Mouse (Mus musculus): ENCODE data around the gene Tns2. TPM values are rescaled to one million over a fixed set of nuclear protein-coding genes. Genes with fewer than 3 reads are reported as not detected.

The Tns2 gene
- polyA plus RNA-seq, 2 experiments from 2014 or later = 1.1 to 2.3 TPM

DNA sequence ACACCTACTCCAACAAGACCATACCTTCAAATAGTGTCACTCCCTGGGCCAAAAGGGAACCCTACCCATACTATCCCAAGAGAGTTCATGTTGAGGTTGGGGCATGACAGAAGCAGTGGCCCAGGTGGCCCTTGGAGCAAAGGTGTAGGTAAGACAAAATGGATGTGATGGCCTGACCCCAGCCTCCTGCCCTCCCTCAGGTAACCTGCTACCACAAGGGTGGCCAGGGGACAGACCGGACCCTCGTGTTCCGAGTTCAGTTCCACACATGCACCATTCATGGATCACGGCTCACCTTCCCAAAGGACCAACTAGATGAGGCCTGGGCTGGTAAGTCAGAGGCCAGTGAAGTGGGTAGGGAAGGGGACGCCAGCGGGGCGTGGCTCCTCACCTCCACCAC, 10.1 kb downstream of the Tns2 start:
- no peak for ATAC-seq

DNA sequence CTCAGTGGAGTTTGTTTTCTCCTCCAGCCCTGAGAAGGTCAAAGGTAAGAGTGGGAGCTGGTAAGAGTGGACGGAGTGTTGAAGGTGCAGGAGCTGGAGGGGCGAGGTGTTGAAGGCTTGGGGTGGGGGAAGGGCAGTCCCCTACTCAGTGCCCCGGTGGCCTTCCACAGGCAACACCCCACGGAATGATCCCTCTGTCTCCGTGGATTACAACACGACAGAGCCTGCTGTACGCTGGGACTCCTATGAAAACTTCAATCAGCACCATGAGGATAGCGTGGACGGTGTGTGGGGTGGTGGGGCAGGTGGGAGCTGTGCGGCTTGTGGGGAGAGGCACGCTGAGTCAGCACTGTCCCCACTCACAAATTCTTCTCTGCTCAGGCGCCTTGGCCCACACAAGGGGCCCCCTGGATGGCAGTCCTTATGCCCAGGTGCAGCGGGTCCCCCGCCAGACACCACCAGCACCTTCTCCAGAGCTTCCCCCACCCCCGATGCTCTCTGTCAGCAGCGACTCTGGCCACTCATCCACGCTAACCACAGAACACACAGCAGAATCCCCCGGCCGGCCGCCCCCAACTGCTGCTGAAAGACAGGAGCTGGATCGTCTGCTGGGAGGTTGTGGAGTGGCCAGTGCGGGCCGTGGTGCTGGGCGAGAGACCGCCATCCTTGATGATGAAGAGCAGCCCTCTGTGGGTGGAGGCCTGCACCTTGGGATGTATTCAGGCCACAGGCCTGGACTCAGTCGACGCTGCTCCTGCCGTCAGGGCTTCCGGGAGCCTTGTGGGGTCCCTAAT, 10.7 kb downstream of the Tns2 start:
- ATAC-seq = no peak

DNA sequence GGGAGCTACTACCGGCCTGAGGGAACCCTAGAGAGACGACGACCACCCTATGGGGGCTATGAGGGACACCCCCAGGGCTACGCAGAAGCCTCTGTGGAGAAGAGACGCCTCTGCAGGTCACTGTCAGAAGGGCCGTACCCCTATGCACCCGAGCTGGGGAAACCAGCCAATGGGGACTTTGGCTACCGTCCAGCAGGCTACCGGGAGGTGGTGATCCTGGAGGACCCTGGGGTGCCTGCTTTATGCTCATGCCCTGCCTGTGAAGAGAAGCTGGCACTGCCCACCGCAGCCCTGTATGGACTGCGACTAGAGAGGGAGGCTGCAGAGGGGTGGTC, 11.2 kb downstream of the Tns2 start:
- no peak for ATAC-seq

DNA sequence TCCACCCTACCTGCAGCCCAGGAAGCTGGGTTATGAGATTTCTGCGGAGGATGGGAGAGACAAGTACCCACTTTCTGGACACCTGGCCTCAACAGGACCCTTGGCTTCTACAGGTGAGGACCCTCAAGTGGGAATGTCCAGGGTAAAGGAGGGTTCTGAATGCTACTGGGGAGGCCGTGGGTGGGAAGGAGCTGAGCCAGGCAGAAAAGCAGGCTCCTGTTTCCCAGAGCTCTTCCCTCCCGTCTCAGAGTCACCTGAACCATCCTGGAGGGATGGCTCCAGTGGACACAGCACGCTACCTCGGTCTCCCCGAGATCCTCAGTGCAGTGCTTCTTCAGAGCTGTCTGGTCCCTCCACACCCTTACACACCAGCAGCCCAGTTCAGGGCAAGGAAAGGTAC, 12.0 kb downstream of the Tns2 start:
- no peak for ATAC-seq

DNA sequence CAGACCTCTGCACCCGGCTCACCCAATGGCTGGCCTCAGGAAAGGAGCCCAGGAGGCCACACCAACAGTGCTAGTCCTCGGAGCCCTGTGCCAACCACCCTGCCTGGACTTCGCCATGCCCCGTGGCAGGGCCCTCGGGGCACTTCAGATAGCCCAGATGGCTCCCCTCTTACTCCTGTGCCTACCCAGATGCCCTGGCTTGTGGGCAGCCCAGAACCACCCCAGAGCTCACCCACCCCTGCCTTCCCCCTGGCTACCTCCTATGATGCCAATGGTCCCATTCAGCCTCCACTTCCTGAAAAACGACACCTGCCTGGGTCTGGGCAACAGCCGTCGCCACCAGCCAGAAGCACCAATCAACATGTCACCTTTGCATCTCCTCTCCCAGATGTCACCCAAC, 12.6 kb downstream of the Tns2 start:
- ATAC-seq = no peak

DNA sequence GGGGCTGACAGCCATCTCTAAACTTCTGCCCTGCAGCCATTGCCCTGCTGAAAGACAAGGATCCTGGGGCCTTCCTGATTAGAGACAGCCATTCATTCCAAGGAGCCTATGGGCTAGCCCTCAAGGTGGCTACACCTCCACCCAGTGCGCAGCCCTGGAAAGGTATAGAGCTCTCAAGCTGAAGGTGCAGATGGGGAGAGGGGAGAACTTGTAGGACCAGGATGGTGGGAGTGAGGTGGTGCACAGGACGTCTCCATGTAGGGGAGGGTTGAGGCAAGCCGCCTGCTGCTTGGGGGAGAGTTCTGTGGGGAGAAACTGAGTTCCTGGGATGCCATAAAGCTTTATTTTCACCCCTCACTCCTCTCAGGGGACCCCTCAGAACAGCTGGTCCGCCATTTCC, 13.5 kb downstream of the Tns2 start:
- no peak for ATAC-seq

DNA sequence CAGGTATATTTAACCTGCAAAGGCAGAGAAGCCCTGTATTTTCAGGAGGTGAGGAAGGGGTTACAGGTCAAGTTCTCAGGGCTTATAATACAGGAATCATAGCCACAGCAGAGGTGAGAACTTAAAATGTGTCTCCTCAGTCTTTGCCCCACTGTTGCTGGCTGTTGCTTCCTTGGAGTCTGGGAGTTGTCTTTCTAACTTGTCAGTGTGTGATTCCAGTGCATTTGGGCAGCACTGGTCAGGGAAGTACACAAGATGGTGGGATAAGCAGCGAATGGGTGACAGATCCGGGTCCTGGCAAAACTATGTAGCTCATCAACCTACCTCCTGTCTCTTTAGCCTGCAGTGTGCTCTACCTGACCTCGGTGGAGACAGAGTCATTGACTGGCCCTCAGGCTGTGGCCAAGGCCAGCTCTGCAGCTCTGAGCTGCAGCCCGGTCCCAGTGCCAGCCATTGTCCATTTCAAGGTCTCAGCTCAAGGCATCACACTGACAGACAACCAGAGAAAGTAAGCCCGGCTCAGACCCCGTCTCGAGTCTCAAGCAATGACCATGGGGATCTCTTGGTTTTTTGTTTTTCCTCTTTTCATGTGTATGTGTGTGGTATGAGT, 14.5 kb downstream of the Tns2 start:
- ATAC-seq = no peak

DNA sequence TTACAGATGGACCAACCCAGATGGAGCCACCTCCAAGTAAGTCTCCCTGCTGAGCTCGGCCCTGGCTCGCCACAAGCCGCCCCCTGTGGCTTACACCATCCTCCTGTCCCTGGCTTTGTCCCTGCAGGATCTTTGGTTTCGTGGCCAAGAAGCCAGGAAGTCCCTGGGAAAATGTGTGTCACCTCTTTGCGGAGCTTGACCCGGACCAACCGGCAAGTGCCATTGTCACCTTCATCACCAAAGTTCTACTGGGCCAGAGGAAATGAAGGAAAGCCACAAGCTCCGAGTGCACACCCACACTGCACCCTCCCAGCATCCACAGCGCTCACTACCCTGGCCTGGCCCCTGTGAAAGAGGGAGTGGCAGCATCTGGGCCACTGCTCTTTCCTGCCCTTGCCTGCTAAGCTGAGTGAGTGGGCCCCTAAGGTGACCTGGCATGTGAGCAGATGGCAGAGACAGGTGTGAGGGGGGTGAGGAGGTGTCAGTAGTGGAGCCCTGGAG, 15.6 kb downstream of the Tns2 start:
- ATAC-seq = peak; percentile 96

DNA sequence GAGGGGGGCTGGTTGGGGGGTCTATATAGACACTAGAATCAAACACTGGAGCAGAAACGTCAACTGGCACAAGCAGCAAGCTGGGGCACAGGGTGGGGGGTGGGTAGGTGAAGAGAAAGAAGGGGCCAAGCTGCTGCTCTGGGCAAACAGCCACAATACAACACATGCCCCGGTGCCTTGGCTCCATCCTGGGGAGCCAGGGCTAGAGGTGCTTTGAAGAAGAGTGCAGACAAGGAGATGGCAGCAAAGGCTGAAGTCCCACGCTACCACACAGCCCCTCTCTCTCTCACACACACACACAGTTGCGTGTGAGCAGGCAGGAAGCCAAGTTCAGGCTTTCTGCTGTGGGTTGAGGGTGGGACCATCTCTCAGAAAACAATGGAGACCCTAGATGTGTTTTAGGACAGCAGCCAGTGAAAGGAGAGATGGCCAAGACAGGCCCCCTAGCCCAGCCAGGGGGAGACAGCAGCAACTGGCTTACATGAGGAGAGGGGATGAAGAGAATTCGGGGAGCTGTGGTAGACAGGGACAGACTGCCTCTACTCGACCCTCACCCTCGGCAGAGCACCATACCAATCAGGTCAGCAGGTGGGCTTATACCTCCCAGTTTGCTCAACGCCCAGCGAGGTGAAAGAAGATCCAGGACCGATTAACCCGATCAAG, 16.7 kb downstream of the Tns2 start:
- ATAC-seq = no peak

DNA sequence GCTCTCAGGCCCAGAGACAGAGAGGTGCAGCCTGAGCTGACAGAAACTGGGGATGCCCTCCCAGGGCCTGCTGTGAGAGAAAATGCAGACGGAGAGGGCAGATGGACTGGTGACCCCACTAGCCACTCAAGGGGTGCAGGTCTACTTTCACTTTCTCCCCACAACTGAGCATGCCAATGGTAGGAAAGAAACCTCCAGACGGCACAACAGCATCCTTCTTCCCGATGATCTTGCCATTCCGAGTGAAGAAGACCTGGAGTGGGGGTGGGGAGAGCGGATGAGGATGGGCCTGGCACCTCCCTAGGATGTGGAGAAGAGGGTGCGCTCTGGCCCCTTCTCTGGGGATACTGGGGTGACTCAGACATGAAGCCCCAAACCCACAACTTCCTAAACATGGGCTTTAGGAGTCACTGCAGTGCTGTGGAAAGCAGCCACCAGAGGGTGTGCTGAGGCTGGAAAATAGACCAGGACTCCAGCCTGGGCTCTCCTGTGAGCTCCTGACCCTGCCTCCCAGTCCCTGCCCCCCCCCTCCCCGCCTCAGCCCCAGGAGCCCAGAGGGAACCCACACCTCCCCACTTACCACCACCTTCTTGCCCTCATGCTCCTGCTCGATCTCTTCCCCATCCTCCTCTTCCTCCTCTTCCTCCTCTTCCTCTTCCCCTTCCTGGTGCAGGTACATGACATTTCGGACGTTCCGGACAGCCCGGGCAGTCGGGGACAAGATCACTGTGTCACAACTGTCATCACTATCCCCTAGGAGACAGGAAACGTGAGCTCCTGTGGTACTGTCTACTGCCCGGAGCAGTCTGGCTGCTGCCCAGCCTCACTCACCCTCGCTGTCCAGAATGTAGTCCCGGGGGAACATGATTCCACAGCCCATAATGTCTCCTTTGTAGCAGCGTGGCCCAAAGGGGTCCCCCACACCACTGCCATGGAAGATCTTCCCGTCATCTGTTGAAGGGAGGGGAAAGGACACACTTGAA, 17.5 kb downstream of the Tns2 start:
- no peak for ATAC-seq

DNA sequence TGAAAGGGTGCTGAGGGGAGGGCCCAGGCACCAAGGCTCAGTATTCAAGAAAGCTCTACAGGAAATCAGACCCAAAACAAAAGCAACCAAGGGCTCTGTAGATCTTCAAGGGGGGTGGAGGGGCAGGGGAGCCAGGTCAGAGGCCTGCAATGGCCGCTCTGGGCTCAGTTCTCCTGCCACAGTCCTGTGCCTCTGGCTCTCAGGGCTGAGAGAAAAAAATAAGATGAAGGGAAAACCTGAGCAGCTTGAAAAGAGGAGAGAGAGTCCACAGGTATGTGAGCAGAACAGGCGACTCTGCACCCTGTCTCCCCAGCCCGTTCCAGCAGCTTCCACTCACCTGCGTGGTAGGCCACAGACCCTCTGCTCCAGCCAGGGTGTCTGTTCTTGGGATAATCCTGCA, 18.4 kb downstream of the Tns2 start:
- no peak for ATAC-seq

DNA sequence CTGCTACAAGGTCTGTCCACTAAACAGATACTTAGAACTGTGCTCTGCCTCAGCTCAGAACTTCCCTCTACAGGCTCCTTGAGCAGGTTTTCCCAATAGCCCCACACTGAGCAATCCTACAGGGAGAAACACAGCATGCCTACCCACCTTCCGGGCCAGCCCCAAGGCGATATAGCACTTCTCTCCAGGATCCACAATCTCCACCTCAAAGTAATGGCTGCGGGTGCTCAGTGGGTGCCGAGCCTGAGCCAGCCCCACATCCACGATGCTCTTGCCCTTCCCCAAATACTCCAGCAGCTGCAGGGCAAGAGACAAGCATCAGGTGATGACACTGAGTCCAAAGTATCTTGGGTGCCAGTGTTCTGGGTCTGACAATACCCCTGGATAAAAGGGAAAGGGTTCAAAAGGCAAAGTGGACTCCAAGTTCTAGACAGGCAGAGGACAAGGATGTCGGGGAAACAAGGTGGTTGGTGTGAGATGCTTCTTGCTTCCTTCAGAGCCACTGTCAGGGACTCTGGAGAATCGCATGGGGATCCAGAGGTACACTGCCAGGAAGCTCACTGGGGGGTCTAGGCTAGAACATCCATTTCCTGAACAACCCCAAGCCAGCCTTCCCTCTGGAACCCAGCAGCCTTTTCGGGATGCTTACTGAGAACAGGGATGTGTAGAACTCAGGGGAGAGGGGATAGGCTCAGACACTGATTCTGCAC, 19.1 kb downstream of the Tns2 start:
- no peak for ATAC-seq

DNA sequence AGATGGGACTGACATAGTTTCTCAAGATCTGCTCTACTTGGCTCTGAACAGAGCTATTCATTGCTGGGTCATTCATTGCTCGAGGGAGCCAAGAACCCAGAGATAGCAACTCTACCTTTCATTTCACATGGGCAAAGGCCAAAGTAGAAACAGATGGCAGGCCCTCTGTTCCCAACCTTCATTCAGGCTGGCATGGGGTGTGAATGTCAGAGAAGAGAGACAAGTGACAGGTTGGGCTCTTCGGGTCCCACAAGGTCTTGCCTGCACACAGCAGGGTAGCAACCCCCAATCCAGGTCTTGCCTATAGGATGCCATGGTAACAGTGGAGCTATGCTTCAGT, 19.6 kb downstream of the Tns2 start:
- no peak for ATAC-seq

DNA sequence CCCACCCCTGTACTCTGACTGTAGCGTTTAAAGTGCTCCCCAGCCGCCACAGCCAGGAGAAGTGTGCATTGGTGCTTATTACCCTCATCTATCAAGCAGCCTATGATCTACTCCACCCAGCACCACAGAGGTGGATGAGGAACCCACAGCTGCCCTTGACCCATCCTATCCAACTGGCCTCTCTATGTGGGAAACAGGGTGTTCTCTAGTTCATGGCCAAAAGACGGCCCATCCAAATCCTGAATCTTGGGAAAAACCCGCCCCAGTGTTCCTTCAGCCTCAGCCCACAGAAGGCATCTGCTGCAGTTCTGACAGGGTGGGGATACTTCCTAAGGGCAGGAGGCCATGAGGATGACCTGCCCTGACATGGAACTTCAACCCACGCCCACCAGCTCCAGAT, 20.3 kb downstream of the Tns2 start:
- ATAC-seq = no peak

DNA sequence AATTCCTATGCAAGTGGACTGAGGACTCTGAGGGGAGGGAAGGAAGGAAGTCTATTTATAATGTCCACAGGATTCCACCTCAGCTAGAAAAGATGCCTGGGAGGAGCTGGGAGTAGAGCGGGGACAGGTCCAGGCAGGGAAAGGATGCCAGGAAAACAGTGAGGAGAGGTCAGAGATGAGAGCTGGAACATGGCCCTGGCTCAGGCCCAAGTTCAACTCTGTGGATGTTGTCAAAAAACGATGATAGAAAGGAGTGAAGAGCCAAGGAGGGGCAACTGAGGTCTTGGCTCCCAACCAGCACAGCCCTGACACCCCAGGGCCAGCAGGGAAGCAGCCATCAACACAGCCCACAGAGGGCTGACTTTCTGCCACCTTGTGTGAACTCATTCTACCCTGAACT, 26.1 kb downstream of the Tns2 start:
- no peak for ATAC-seq

DNA sequence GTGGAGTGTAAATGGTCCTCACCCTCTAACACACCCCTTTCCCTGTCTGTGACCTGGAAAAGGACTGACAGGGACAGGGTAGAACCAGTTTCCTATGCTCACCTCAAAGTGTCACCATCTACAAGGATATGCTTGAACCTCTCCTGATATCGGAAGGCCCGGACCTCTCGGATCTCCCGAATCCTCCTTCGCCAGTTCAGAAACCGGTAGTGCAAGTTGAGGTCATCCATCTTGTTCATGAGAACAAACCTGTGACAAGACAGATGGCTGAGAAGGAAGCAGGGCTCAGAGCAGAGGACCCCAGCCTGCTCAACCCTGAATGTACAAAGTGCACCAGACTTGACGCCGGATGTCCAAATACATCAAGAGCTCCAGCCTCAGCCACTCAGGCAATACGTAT, 33.1 kb downstream of the Tns2 start:
- no peak for ATAC-seq

DNA sequence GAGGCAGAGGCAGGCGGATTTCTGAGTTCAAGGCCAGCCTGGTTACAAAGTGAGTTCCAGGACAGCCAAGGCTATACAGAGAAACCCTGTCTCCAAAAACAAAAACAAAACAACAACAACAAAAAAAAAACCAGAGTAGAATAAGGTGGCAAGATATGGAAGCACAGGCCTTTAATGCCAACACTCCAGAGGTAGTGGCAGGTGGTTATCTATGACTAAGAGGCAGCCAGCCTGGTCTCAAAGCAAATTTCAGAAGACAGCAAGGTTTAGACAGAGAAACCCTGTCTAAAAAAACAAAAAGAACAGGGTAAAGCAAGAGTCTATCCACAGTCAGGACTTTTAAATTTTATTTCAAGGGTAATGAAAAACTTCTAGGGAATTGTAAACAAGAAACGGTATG, 34.5 kb downstream of the Tns2 start:
- no peak for ATAC-seq

DNA sequence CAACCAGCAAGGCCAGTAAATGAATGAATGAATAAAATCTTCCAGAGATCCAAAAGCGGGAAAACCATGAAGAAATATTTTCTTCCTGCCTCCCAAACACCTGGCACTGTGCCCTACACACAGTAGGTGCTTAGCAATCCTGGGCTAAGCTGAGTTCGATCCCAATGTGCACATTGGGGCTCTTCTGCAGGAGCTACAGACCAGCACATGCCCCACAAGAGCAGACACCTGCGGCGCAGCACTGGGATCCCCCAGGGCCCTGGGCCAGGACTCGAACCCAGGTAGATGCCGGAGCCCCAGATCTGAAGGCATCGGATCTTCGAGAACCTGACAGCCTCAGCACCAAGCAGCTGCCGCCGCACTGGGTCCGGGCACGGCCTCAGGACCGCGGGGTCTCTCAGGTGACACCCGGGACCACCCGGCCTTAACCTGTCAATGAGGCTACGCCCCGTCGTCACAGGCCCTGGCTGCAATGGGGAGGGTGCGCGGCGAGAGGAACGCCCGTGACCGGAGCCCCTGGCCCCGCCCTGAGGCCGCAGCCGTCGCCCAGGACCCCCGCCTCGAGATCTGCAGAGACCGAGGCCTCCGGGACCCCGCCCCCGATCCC, 35.4 kb downstream of the Tns2 start:
- ATAC-seq = no peak

DNA sequence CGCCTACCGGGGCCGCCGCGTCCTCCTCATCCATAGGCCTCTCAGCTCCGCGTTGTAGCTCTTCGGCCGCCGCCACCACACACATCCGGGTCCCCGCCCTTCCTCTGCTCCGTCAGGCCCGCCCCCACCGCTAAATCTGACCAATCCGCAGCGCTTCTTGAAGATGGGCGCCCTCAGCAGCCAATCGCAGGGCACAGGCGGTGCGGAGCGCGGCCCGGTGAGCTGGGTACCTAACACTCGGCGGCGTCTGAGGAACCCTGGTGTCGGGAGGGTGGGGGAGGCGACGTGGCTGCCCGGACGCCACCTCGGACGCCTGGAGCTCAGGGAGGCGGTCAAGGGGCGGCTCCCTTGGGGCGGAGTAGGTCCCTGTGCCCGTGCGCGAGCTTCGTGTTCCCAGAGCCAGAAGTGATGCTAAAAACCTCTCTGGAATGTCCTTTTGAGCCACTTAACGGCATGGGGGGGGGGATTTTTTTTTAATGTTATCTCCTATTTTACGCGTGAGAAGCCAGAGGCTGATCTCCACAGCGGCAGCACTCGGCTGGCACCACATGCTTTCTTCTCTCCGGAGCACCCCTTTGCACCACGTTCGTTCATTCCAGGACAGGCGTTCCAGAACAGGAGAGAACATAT, 36.0 kb downstream of the Tns2 start, which contains the start of gene Spryd3:
Gene Spryd3 (minus strand): TSS at position 106 of the 630 bp plus-strand sequence.
- ATAC-seq = peak; percentile 100

DNA sequence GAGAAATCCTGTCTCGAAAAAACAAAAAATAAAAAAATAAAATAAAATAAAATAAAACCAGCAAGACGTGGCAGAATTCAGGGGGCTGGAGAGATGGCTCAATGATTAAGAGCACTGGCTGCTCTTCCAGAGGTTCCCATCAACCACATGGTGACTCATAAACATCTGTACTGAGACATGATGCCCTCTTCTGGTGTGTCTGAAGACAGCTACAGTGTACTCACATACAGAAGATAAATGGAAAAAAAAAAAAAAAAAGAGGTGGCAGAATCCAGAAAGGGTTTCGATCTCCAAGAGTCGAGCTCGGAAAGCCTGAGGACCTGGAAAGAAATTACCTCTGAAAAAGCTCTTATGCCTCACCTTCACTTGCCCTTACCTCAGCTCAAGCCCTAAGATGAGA, 40.9 kb downstream of the Tns2 start:
- no peak for ATAC-seq

All from CD4-positive, CD25-positive, alpha-beta regulatory T cell, adult 4 months (primary cell).